Mouse (Mus musculus) lung, postnatal 10 days (tissue): ENCODE data around the gene Fam71b.
A peak's percentile ranks its signal among the peaks of the same experiment; 100 is the strongest.

Source experiments
- DNase-seq: peaks from one replicate; pipeline ENCODE4 v3.0.0; 2021

Fam71b gene

DNA sequence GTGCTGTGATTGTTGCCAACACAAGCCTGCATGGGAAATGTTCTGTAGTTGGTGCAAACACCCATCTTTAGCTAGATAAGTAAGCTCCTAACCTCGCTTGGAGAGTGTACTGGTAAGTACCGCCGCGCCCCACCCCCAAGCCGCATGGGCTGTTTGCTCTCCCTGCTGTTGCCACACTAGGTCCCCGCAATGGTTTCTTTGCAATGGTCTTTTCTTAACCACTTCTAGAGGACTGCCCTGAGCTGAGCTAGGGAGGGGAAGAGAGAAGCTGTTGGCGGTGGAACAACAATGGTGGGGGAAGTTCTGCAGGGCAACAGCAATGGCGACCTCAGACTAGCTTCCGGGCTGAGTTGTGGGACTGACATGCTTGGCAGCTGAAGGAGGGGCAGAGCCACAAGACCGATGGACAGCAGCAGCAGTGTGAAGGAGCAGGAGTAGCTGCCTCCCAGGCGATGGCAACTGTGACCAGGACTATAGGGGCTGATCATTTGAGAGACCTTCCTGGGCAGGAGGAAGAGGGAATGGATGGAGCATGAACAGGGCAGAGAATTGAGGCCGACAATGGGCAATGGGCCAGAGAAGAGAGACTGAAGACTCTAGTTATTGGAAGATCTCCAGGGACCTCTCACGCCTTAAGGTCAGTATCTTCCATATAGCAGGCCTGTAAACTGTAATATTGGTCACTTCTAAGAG is at the start of gene Fam71b:
Gene Fam71b (plus strand): TSS at position 393 of the 693 bp plus-strand sequence.
- peak; percentile 5 for DNase-seq

GRCm38 (mm10) chr11:46347756-46348155 is 48.6 kb upstream of the Fam71b start:
- DNase-seq: no peak

GRCm38 (mm10) chr11:46348416-46348815 is 47.9 kb upstream of the Fam71b start:
- no peak for DNase-seq

GRCm38 (mm10) chr11:46349681-46350410 is 46.5 kb upstream of the Fam71b start:
- no peak for DNase-seq

DNA sequence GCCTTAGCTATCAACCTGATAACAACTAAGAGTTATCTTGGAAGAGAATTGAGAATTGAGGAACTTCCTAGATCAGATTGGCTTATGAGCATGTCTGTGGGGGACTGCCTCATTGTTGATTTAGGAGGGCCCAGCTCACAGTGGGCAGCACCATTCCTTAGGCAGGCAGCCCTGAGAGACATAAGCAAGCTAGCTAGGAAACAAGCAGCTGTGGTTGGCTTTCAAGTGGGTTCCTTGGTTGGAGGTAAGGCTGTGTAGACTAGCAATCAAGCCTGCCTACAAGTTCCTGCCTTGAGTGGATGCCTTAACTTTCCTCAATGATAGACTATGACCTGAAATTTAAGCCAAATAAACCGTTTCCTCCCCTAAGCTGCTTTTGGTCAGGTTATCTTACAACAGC is 38.0 kb upstream of the Fam71b start:
- DNase-seq: no peak

DNA sequence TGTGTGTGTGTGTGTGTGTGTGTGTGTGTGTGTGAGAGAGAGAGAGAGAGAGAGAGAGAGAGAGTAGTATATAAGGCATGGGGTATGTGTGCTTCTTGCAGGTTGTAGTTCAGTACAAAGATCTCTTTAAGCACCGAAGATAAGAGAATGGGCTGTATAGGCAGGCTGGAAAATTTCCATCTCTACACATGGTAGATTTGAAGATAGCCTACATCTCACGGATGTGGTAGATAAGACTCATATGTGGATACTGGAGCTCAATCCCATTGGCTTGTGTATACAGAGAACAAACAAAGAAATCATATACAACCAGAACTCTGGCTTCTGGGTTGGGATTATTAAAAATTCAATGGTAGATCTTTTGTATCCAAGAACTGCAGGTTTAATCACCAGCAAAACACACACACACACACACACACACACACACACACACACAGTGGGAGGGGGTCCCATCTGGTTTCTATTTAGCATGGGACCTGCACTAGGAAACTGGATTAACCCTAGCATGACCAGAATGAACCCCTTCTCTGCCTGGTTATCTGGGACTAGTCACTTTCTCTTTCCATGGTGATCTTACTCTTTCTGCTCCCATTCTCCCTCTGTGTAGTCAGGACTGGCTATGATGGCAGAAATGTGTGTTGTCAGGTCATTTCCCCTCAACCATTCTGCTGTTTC is 35.2 kb upstream of the Fam71b start:
- DNase-seq: no peak

GRCm38 (mm10) chr11:46362061-46363022 is 34.0 kb upstream of the Fam71b start:
- DNase-seq: no peak

DNA sequence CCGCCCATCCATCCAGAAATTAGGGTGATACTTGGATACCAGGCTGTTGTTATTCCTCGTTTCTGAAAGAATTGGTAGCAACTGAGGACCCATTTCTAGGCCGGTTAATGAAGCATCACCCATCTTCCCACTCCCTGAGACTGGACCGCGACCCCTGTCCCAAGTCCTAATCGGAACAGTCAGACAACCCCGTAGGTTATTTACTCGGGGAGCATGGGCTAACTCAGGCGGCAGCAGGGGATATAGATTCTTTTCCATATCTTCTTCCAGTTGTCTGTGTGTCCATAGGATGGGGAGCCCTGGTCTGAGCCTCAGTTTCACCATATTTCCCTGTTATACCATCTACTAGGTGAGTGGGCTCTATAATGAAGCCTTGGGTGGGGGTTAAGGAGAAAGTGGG is 32.5 kb upstream of the Fam71b start:
- DNase-seq: no peak

GRCm38 (mm10) chr11:46365744-46366143 is 30.6 kb upstream of the Fam71b start:
- no peak for DNase-seq

- no peak for DNase-seq
Observed at GRCm38 (mm10) chr11:46366357-46366756, 30.0 kb upstream of the Fam71b start.

GRCm38 (mm10) chr11:46370457-46370856 is 25.9 kb upstream of the Fam71b start:
- no peak for DNase-seq

- no peak for DNase-seq
Observed at GRCm38 (mm10) chr11:46371250-46371649, 25.1 kb upstream of the Fam71b start.

- no peak for DNase-seq
Observed at GRCm38 (mm10) chr11:46372331-46372953, 23.9 kb upstream of the Fam71b start.

DNA sequence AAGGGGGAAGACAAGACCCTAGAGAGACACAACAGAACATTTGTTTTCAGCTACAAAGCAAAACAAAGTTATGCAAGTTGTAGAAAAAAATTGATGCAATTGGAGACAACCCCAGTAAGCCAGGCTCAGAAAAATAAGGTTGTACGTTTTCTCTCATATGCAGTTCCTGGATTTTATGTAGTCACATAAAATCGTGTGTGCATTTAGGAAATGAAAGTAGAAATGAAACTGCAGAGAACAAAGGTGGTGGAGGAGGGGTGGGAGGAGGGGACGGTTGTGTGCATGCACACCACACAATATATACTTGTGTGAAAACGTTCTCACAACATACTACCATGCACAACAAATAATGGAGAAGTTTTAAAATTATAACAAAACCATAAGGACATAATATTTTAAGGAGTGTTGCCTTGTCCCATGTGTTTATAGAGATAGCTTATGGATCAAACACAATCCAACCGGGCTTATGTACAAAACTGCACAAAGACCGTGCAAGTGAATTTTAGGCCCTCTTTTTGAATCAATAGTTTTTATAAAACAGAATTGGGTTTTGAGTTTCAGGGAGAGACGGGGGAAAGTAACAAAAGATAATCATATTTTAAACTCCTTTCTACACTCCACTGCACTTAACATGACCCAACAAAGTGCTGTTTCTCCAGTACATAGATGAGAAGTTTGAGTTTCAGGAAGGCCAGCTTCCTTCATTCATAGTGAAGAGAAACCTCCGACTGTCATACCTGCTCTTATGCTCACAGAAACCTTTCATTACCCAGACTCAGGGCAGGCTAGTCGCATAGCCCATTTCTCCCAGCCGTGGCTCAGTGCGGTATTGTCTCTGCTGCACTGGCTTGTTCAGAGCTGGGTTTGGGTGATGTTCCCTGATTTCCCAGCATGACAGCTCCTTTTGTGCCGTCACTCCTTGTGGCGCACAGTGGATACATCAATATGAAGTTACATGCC is 23.0 kb upstream of the Fam71b start:
- DNase-seq: no peak

DNA sequence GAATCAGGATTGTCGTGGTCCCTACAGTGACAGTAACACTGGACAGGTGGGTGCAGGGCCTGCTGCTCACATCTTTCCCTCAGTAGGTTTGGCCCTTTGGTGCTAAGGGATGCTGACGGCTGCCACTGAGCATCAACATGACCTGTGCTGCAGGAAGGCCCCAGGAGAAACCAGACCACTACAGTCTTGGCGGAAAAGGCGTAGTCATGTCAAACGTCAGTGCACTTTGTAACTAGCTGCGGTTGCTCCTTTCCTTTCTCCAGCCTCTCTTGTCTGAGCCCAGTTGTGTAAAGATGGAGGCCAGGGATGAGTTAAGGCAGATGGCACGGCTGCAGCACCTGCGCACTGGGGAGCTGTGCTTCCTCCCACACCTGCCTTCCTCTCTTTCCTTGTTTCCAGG is 21.3 kb upstream of the Fam71b start:
- DNase-seq: no peak

GRCm38 (mm10) chr11:46377316-46377715 is 19.0 kb upstream of the Fam71b start:
- no peak for DNase-seq

DNA sequence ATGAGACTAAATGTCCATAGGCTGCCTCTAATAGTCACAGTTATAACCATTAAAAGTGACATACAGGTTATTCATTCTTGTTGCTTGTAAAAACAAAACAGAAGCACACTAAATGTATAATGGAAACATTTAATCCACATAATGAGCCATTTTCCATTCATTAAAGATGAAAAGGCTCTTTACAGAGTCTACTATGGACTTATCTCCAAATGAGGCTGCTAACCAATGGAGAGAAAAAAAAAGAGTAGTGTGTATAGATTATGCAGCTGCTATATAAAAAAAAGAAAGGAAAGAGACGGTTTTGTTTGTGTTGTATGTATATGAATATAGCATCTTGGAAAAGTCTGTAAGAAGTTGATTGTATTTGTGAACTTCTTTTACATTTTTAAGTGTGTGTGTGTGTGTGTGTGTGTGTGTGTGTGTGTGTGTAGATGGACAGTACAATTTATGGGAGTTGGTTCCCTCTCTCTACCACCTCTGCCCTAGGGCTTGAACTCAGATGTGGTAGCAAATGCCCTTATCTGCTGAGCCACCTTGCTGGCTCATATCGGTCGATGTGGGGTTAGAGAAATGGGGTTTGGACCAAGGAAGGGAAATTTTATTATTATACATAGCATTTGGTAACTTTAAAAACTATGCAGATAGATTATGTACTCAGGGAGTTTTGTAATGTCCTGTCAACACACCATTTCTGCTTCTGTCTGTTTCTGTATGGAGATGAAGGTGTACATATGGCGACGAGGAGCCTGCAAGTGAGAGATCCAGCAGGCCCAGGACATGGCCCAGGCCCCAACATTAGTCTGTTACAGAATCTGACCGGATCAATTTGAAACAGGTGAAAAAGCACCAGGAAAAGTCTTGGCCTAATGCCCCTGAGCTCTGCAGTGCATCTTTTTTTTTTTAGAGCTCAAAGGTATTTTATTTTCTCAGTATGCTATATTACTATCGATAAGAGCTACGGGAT is 18.3 kb upstream of the Fam71b start:
- DNase-seq: no peak

DNA sequence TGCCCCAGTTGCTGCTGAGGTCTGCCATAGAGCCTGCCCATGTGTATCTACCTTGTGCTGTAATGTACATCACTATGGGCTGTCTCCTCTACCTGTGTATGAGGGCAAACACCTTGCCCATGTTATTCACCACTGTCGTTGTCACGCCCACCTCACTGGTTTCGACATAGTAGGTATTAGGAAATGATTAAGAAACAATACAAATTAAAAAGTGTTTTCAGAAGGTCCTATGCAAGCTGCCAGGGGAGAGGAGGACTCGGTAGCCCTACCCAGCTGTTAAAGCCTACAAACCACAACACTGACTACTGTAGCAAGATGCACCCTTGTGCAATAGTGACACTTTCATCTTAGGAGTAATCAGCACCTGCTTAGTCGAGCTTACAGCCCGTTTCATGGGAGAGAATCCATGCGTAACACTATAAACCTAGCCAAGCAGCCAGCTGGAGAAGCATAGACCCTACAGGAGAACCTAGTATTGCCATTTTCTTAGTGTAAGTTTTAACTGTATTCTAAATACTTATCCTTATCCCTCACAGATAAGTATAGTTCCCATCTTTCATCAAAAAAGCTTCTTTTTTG is 16.2 kb upstream of the Fam71b start:
- DNase-seq: no peak

- no peak for DNase-seq
Observed at GRCm38 (mm10) chr11:46382466-46382865, 13.9 kb upstream of the Fam71b start.
